Mouse (Mus musculus) olfactory bulb, adult 2 months (tissue): ENCODE data around the gene Srr. TPM values are rescaled to one million over a fixed set of nuclear protein-coding genes. Genes with fewer than 3 reads are reported as not detected.

ENCODE experiments used
- H3K27ac ChIP-seq: fragments of 200-500 bp; 2 replicates; pipeline ENCODE4 v1.5.1; 2012; ENCODE audit warnings: low read depth, low read length; ENCODE audit not compliant: insufficient read depth
- H3K4me1 ChIP-seq: fragments of 200-500 bp; 2 replicates; pipeline ENCODE4 v1.6.1; 2012; ENCODE audit warnings: low read length; ENCODE audit not compliant: control insufficient read depth, insufficient read depth
- H3K4me3 ChIP-seq: fragments of 200-500 bp; 2 replicates; pipeline ENCODE4 v1.5.1; 2012; ENCODE audit warnings: mild to moderate bottlenecking, low read depth, low read length, moderate library complexity; ENCODE audit not compliant: insufficient read depth
- CTCF ChIP-seq: fragments of 200-500 bp; IDR thresholded peaks from 2 replicates; pipeline ENCODE4 v1.5.1; 2012; ENCODE audit warnings: low read depth, mild to moderate bottlenecking, low read length, moderate library complexity; ENCODE audit not compliant: insufficient read depth
- POLR2A ChIP-seq: fragments of 200-500 bp; IDR thresholded peaks from 2 replicates; pipeline ENCODE4 v1.6.1; 2012; ENCODE audit warnings: mild to moderate bottlenecking, low read depth, low read length, moderate library complexity; ENCODE audit not compliant: insufficient read depth
- WGBS: fragments of 180-500 bp; shearing (Covaris S2); methylation state at CpG from one replicate; pipeline ENCODE4 v1.1.7; 2018; 5-methylcytosine and 5-hydroxymethylcytosine counted together
- polyA plus RNA-seq: library from polyadenylated mRNA; stranded (reverse); fragments of >200 nt; gene quantifications from 2 replicates; pipeline ENCODE4 v1.2.4, GENCODE M21; 2012; ENCODE audit warnings: low replicate concordance; ENCODE audit not compliant: missing spikeins, insufficient read depth, insufficient read length

Srr gene
- not detected in 2 replicates for polyA plus RNA-seq

GRCm38 (mm10) chr11:74925577-74926387, at the start of gene Srr, which contains the start of gene Smg6:
TSS of gene Srr (minus strand) at chr11:74925948.
TSS of gene Smg6 (plus strand) at chr11:74925823.
- Histone ChIP-seq H3K4me3 (peak within 1 kb of the TSS; percentile 71), H3K4me1 (peaks cover 2% of the 10 kb centered on the region), H3K27ac (peak within 1 kb of the TSS; percentile 83)
- WGBS = under 1% methylated on average over 82 of the region's 88 CpGs
- TF ChIP-seq CTCF (no peak), POLR2A (peak; percentile 69)

- no peak overlapping the region for H3K27ac ChIP-seq
- H3K4me1 ChIP-seq = no peaks in the 10 kb centered on the region
- H3K4me3 ChIP-seq = no peak overlapping the region
- TF ChIP-seq POLR2A (no peak), CTCF (no peak)
Observed at GRCm38 (mm10) chr11:74974615-74975014, 48.9 kb upstream of the Srr start.

- no peak overlapping the region for H3K27ac ChIP-seq
- no peak overlapping the region for H3K4me3 ChIP-seq
- no peaks in the 10 kb centered on the region for H3K4me1 ChIP-seq
- TF ChIP-seq CTCF (no peak), POLR2A (no peak)
- 66% methylated on average over 7 of the region's 7 CpGs for WGBS
Observed at GRCm38 (mm10) chr11:74973290-74974157, 47.8 kb upstream of the Srr start.

GRCm38 (mm10) chr11:74965516-74965915, 39.8 kb upstream of the Srr start:
- Histone ChIP-seq H3K27ac (no peak overlapping the region), H3K4me1 (no peaks in the 10 kb centered on the region), H3K4me3 (no peak overlapping the region)
- TF ChIP-seq CTCF (no peak), POLR2A (no peak)
- WGBS = 63% methylated on average over 3 of the region's 3 CpGs

- WGBS = 68% methylated on average over 2 of the region's 2 CpGs
- Histone ChIP-seq H3K4me1 (peaks cover 2% of the 10 kb centered on the region; the same call in 1 of the 2 replicates), H3K4me3 (no peak overlapping the region), H3K27ac (no peak overlapping the region)
- no peak for TF ChIP-seq CTCF
- TF ChIP-seq POLR2A = no peak
Observed at GRCm38 (mm10) chr11:74962846-74963407, 37.2 kb upstream of the Srr start.

- TF ChIP-seq CTCF = no peak
- TF ChIP-seq POLR2A = no peak
- no peak overlapping the region for H3K4me3 ChIP-seq
Observed at GRCm38 (mm10) chr11:74961953-74962352, 36.2 kb upstream of the Srr start.

GRCm38 (mm10) chr11:74960031-74960551, 34.3 kb upstream of the Srr start:
- Histone ChIP-seq H3K4me1 (peaks cover 2% of the 10 kb centered on the region; the same call in 1 of the 2 replicates), H3K4me3 (no peak overlapping the region), H3K27ac (no peak overlapping the region)
- no peak for TF ChIP-seq POLR2A
- TF ChIP-seq CTCF = no peak
- WGBS = 86% methylated on average over 9 of the region's 9 CpGs

More at GRCm38 (mm10) chr11:74961953-74962352, 36.2 kb upstream of the Srr start:
- Histone ChIP-seq H3K4me1 (peaks cover 2% of the 10 kb centered on the region; the same call in 1 of the 2 replicates), H3K27ac (no peak overlapping the region)

GRCm38 (mm10) chr11:74959501-74959900, 33.8 kb upstream of the Srr start:
- no peak for TF ChIP-seq CTCF
- TF ChIP-seq POLR2A = no peak
- WGBS = 47% methylated on average over 2 of the region's 2 CpGs
- H3K4me1 ChIP-seq = peaks cover 2% of the 10 kb centered on the region; the same call in 1 of the 2 replicates
- H3K27ac ChIP-seq = no peak overlapping the region
- no peak overlapping the region for H3K4me3 ChIP-seq
